Mouse (Mus musculus): ENCODE results near the gene Traf2.
A peak's percentile ranks its signal among the peaks of the same experiment; 100 is the strongest.
"Not testable (repeated sequence)": the region's sequence is repeated elsewhere in the genome, so short reads cannot be mapped to it uniquely, and the experiment has no call there.

Traf2 gene

DNA sequence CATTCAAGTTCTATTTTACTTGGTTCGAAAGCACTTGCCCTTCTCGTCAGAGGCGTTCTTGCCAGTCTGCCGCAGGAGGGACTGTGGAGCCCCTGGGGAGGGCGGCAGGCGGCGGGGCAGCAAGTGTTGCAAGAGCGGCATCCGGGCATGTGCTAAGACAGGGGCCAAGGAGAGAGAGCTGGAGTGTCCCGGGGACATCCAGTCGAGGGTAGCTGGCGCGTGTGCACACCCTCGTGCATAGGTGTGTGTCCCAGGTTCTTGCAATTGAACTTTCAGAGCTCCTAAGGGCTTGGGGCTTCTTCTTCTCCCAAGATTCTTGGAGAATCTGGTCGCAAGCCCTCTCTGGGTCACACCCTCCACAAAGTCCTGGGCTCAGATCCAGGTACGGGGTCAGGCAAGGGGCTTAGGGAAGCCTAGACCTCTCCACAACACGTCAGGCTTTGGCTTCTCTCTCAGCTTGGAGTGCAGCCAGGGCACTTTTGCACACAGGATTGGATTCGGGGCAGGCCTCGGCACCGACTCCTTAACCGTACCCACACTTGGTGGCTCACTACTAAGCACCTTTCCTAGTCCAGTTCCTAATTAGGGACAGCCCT lies 28.8 kb upstream of the Traf2 start:
- no peak for DNase-seq

DNA sequence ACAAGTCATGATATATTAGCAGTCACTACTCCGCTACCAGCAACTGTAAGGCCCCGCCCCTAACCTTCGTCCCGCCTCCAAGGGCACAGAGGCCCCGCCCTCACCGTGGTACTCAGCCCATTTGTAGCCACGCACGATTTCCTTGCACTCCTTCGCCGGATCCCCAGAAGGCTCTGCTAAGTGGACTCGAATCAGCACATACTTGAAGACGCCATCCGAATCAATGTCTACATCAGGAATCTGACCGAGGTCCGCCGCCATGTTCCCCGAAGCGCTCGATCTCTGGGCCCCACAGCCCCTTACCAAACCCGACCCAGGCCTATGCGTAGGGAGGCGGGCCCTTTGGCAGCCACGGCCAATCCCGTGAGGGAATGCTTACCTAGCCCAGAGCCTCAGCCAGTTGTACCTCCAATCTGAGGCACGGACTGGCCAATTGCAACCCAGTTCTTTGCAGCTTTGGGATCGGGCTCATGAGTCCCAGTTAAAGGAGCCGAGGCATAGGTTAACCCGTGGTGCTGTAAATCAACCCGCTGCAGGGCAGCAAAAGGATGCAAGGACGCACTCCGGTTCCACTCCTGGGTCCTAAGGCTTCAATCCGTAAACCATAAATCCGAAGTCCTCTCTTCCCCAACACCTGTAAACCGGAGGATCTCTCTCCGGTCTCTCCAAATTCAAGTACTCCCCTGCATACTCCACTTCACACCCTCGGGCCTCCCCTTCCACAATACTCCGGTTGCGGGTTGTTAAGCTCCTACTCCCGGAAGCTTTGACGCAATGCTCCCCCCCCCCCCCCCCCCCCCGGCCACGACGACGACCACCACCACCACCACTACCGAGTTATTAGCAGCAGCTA lies 28.1 kb upstream of the Traf2 start, which contains the start of the genes Mamdc4 and Phpt1:
Gene Mamdc4, minus strand, starts transcription at position 267 of the 853 bp plus-strand sequence.
Gene Phpt1, minus strand, starts transcription at position 646 of the 853 bp plus-strand sequence.
- DNase-seq, result peak; percentile 98

DNA sequence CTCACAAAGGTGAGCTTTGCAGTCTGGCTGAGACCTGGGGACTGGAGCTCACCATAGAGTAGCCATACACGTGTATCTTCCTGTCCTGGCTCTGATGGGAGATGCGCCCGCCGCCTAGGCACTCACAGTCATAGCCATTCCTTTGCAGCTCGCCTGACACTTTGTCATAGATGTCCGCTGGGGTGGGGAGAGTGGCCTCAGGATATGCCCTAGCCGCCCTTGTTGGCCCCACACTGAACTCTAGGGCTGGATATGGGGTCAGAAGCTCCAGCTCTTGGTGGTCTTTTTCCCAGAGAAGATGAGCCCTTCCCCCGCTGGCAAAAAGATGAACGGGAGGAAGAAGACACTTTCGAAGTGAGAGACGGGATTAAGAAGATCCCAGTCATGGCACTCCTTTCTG lies 27.4 kb upstream of the Traf2 start:
- no peak for DNase-seq

DNA sequence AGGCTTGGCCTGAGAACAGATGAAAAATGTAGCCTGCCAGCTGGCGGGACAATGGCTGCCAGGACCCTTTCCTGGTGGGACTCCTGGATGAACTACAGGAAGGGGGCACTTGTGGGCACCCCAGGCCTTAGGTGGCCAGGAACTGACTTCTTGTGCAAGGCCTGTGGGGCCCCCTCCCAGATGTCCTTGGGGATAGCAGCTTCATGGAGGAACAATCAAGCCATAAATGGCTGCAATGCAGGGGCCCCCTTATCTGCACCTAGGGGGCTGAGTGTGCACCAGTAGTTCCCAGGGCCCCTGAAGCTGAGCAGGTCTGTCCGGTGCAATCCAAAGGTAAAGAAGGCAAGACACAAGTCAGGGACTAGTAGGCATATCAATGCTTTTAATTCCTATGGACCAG lies 26.3 kb upstream of the Traf2 start:
- no peak for DNase-seq

DNA sequence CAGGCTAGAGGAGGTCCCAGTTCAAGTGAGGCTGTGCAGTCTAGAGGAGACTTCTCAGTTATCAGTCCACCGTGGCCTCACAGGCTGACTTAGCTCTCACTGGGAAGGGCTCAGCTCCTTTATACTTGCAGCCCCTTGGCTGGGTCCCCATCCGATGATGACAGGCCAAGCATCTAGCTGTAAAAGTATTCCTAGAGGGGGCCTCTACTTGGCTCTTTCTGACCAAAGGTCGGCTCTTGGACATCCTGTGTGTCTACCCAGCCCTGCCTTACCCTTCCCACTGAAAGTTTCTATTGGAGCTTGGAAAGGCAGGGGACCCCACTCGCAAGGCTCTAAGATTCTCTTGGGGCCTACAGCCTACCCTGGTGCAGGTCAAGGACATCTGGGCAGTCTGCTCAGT lies 24.5 kb upstream of the Traf2 start:
- DNase-seq, result no peak

DNA sequence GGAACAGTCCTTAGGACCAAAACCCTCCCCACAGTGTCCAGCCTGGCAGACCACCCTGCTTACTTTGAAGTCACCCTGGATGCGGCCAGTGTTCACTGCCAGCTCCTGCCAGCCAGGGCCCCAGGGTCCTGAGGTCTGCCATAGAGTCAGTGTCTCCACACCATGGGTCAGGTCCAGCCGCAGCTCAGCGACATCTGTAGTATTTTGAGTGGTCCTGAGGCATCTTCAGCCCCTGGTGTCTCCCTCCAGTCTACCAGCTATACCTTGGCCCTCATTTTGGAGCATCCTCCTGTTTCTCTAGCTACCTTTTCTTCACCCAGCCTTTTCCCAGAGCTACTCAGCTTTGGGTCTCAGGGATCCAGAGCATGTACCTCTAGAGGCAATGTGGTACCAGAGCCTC lies 22.6 kb upstream of the Traf2 start:
- no peak for DNase-seq

DNA sequence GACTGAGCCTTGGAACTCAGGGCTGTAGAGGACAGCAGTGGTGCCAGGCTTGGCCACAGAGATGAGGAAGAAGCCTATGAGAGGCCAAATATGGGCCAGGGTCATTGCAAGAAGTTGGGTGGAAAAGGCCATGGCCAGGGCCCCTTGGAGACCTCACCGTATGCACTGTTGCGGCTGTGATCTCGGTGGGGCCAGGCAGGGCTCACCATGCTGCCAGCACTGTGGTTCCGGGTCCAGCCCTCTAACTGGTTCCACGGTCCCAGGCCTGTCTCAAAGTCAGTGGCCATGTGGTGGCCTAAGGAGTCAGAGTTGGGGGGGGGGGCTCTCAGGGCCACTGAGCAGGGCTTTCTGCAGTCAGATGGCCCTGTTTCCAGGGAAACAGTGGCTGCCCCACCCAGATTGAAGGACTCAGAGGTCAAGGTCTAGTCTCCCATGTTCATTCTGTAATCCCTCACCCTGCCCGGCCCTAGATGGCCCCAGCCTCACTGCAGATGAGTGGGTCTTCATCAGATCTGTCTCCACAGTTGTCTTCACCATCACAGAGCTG lies 21.8 kb upstream of the Traf2 start:
- no peak for DNase-seq

DNA sequence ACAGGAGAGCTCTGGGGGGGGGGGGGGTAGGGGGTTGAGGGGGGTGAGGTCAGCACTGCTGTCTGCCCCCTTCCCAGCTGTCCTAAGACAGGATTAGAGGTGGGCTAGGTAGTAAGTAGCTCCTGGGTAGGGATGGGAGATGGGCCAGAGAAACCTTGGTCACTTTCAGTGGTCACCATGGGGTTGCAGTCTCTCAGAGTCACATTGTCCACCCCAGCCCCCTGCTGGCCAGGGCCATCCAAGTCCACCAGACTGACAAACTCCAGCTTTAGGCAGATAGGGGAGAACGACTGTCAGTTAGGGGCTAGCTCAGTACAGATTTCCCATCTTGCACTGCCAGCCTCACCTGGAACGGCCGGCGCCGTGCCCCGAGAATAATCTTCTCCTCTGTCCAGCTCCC lies 19.8 kb upstream of the Traf2 start:
- DNase-seq, result no peak

DNA sequence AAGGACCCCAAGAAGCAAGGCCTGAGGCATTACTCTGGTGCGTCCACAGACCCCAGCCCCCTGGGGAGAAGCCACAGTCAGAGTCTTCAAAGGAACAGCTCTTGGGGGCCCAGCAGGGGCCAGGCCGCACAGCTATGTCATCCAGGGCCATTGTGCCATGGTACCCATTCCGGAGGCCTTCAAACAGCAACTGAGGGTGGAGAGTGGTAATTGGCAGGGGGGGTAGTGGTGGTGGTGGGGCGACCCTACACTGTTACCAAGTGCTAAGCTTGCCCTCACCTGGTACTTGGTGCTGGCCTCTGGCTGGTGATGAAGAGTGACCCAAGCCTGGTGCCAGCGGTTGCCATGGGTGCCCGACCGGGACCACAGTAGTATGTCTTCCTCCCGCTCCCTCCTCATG lies 19.0 kb upstream of the Traf2 start:
- DNase-seq, result no peak

DNA sequence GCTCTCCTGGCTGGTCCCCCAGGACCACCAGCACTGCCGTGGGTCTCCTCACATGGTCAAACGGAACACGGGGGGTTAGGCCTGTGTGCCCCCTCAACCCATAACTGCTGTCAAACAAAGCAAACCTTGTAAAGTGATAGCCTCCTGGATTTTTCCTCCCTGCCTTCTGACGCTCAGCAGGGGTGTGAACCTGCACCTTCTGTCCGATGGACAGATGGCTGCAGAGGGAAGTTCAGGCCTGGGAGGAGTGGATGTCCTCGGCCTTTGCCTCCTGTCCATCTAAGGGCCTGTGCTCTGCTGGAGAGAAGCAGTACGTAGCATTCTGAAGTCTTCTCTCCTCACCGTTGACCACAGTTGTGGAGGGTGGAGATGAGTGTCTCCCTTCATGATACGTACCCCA lies 15.2 kb upstream of the Traf2 start:
- DNase-seq, result no peak

DNA sequence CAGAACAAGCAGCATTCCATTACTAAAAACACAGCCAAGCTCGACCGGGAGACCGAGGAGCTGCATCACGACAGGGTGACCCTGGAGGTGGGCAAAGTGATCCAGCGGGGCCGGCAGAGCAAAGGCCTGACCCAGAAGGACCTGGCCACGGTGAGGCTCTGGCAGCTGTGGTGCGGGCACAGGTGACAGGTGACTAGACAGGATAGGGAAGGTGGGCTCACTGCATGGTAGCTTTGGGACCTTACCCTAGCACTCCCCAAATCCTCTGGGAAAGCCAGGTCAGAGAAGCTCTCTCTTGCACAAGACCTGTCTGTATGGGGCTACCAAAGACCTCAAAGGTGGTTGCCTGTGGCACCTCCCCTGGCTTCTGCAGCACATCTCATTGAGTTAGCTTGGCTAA lies 13.8 kb upstream of the Traf2 start:
- no peak for DNase-seq

DNA sequence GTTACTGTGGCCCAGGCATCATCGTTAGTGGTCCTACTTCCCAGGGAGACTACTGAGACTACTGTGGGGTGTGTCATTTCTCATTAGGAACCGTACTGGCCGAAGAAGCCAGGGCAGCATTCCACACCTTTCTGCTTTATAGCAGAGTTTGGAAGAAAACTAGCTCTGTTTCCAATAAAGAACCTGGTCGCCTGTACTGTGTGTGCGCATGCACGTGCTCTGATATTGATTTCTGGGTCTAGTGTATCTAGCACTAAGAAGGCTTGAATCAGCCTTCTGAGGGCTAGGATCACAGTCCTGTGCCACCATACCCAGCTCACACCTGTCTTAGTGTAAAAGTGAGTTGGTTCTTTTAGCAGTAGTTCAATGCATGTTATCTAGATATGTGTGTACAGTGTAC lies 12.0 kb upstream of the Traf2 start:
- DNase-seq, result no peak

DNA sequence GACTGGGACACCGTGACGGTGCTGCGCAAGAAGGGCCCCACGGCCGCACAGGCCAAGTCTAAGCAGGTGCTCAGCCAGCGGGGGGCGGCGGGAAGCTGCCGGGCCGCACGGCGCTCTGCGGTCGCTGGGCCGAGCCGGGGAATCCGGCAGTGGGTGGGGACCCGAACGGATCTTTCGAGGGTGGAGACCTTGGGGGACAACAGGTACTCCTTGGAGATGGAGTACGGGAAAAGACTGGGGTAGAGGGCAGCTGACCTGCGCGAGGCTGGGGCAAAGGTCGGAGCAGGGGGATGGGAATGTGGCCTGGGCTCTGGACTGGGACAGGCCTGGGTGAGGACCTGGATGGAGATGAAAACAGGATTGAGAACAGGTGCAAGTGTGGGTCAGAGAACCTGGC lies 11.2 kb upstream of the Traf2 start:
- peak; percentile 70 to 72 for DNase-seq

DNA sequence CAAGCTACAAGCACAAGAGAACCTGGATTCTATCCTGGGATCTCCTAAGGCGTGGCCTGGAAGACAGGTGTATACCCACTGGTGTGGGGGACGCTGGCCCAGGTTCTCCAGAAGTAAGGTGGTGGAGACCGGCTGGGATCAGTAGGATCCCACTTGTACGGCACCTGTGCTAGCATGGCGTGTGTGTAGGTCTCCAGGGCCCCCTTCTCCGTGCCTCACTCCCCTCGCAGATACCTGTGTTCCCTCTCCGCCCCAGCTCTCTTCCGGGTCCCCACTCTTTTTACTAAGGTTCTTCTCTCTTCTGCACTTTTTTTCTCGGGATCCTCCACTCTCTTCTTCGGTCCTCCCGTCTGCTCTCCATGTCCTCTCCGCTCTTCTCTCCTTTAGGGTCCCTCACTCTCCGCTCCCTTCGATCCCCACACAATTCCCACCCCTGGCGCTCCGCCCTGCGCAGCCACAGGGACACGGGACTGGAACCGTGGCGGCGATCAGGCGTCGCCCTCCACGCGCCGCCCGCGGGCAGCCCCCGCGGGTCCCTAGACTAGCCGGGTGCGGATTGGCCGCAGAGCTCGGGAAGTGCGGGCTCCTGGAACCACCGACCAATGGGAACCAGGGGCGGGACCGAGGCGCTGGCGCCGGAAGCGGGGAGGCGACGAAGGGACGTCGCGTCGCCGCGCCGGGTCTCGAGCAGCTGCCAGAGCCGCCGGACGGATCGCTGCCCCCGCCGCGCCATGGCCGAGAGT lies 10.7 kb upstream of the Traf2 start, which contains the start of gene Edf1:
Gene Edf1, plus strand, starts transcription at position 627 of the 743 bp plus-strand sequence.
- DNase-seq, result peak; percentile 94 to 95

DNA sequence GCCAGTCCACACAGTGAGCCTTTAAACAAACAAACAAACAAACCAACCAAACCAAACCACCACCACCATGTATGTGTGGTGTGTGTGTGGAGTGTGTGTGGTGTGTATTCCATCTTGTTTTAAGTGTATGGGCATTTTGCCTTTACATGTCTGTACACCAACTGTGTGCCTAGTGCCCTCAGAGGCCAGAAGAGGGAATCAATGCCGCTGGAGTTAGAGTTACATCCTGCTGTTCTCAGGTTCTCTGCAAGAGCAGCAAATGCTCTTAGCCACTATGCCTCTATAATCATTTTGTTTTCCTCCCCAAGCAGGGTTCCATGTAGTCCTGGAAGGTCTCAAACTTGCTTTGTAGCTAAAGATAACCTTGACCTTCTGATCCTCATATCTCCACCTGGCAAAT lies 9.6 kb upstream of the Traf2 start:
- DNase-seq, result no peak

DNA sequence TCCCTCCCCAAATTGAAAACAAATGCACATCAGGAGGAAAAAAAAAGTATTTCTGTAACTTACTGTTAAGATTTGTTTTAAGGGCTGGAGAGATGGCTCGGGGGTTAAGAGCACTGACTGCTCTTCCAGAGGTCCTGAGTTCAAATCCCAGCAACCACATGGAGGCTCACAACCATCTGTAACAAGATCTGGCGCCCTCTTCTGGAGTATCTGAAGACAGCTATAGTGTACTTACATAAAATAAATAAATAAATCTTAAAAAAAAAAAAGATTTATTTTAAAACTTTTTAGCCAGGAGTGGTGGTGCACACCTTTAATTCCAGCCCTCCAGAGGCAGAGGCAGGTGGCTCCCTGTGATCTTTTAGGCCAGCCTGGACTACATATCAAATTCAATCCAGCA lies 8.7 kb upstream of the Traf2 start:
- not testable (repeated sequence) for DNase-seq

DNA sequence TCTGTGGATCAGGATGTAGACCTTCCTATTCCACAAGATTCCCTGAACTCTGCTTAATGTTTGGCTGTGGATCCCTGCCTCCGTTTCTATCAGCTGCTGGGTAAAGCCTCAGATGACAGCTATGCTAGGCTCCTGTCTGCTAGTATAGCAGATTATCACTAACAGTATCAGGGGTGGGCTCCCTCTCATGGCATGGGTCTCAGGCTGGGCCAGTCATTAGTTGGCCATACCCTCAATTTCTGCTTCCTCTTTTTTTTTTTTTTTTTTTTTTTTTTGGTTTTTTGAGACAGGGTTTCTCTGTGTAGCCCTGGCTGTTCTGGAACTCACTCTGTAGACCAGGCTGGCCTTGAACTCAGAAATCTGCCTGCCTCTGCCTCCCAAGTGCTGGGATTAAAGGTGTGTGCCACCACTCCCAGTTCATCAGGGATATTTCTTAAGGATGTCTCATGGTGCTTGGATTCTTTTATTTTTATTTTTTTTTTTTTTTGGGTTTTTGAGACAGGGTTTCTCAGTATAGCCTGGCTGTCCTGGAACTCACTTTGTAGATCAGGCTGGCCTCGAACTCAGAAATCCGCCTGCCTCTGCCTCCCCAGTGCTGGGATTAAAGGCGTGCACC lies 6.5 kb upstream of the Traf2 start:
- DNase-seq, result not testable (repeated sequence)

DNA sequence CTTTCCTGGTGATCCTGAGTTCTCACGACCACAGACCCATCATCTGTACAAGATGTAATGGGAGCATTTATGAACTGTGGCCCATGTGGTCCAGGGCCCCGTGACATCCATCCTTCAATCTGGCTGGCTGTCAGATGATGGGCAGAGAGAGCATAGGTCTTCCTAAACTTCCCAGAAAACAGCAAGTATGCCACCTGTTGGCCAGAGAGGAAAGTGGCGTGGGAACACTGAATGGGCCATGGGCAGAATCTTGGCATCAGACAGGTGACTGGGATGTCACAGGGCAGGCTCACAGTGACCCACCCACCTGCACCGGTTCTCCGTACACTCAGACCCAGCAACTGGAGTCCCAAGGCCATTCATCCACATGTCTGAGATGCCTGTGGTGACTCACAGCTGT lies 4.4 kb upstream of the Traf2 start:
- DNase-seq, result peak; percentile 65 to 81

DNA sequence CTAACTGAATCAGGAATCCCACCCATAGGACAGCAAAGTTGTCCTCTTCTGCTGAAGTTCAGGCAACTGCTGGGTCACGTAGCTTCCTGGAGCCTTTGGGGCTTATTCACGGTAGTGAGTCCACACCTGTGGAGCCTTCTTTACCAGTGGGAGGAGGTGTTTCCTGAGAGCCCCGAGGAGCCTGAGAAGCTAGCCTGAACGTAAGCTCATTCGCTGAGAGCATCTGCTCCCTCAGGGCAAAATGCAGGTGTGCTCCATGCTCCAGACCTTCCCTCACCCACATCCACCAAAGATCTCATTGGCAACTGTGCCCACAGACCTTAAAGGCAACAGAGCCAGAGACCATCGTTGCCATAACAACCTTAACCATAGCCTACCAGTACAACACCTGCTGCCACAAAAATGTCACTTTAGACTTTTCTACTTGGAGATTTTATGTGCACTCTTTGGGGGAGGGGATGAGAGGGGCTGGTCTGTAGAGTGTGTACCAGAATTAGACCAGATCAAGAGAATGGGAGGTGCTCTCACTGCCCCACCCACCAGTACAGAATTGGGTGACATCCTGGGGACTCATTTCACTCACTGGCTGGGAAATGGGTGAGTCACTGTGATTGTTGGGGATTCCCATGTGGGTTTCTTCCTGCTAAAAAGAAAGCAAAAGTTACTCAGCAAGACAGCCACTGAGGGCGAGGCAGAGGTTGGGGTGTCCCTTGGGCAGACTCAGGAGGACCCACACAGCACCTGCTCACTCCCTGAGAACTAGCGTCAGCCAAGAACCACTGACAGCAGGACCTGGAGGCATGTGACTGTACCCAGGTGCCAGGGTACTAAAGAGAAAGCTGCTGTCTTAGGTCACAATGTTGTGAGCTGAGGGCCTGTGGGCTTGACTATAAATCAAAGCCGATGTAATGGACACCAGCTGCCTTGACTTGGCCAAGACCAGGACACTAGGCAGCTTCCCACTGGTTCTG lies 2.6 kb upstream of the Traf2 start:
- DNase-seq, result no peak

DNA sequence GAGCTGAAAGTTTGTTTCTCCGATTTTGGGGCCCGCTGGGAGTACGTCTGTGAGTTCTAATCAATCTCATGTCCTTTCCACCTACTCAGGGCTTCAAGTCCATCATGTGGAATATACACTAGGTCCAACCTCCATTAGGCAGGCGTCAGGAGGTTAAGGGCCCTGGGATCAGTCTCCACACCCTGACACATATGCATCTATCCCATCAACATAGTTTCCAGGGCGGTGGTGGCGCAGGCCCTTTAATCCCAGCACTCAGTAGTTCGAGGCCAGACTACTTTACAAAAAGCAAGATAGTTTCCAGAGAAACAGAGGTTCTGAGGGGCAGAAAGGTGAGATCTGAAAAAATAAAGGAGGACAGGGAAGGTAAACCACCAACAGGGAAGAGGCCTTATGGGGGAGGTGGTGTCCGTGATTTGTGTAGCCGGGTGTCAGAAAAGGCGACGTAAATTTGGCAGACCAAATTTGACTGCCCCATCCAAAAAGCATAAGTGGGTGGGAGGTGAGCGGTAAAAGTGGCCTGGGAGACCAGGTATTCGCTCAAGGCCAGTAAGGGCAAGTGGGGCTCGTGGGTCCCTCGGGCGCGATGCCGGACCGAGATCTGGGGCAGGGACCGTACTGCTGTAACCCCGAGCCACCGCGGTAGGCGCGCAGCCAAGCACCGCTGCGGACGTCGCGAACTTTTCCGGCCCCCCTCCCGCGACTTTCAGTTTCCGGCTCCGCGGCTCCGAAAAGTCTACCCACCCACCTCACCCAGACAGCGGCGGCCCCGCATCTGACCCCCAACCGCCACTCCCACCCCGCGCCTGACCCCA lies 537 bp downstream of the Traf2 start:
- DNase-seq, result no peak
